In genomic region chr5:34659686-34660590, GRCm38 (mm10) we compare ENCODE assay signal across 8 mouse cellular contexts. TPM values are rescaled to one million over a fixed set of nuclear protein-coding genes. Genes with fewer than 3 reads are reported as not detected.
DNase-seq lines count a peak whose midpoint lies in the region; ATAC-seq and TF ChIP-seq lines count a peak whose summit lies in the region.

Nop14 (minus strand) TSS chr5:34660148.
Grk4 (plus strand) TSS chr5:34660379.

- H3K27me3 ChIP-seq in embryonic facial prominence, embryonic 13.5 days: no peaks in the 10 kb centered on the region
- no peaks in the 10 kb centered on the region for H3K27me3 ChIP-seq in kidney, adult 2 months (replicated peaks; ENCODE audit: control insufficient read depth, insufficient read depth, low read length)
- no peaks in the 10 kb centered on the region for H3K27me3 ChIP-seq in limb, embryonic 12.5 days
- no peaks in the 10 kb centered on the region for H3K27me3 ChIP-seq in midbrain, embryonic 15.5 days (replicated peaks)
- no peaks in the 10 kb centered on the region for H3K27me3 ChIP-seq in spleen, adult 2 months (ENCODE audit: control insufficient read depth, insufficient read depth, low read length)

- H3K27ac ChIP-seq in embryonic facial prominence, embryonic 13.5 days: peak within 1 kb of the TSS; percentile 93
- peak within 1 kb of the TSS; percentile 62 for H3K27ac ChIP-seq in kidney, adult 2 months (ENCODE audit: insufficient read depth, low read depth, low read length)
- peak within 1 kb of the TSS; percentile 87 for H3K27ac ChIP-seq in limb, embryonic 12.5 days
- peak within 1 kb of the TSS; percentile 85 for H3K27ac ChIP-seq in midbrain, embryonic 15.5 days
- H3K27ac ChIP-seq in spleen, adult 2 months (ENCODE audit: insufficient read depth, low read length): peak within 1 kb of the TSS; percentile 92

- peak within 1 kb of the TSS; percentile 76 for H3K4me3 ChIP-seq in embryonic facial prominence, embryonic 13.5 days
- peak within 1 kb of the TSS; percentile 73 for H3K4me3 ChIP-seq in kidney, adult 2 months (ENCODE audit: insufficient read depth, low read depth, low read length)
- peak within 1 kb of the TSS; percentile 58 for H3K4me3 ChIP-seq in limb, embryonic 12.5 days (replicated peaks)
- peak within 1 kb of the TSS; percentile 63 for H3K4me3 ChIP-seq in midbrain, embryonic 15.5 days
- peak within 1 kb of the TSS; percentile 80 for H3K4me3 ChIP-seq in spleen, adult 2 months (ENCODE audit: extremely low read depth, insufficient read depth, insufficient read length)

- peak; percentile 100 for ATAC-seq in embryonic facial prominence, embryonic 13.5 days (ENCODE audit: insufficient number of reproducible peaks, insufficient read depth, low FRiP score, low TSS enrichment, low read depth)
- ATAC-seq in limb, embryonic 12.5 days (ENCODE audit: insufficient number of reproducible peaks, insufficient read depth, low FRiP score, low TSS enrichment, low read depth): peak; percentile 100
- peak; percentile 100 for ATAC-seq in midbrain, embryonic 15.5 days (replicated peaks)

- peaks cover 28% of the 10 kb centered on the region for H3K36me3 ChIP-seq in embryonic facial prominence, embryonic 13.5 days
- peaks cover 2% of the 10 kb centered on the region; the same call in 1 of the 2 replicates for H3K36me3 ChIP-seq in kidney, adult 2 months (ENCODE audit: control insufficient read depth, insufficient read depth, low read length)
- peaks cover 24% of the 10 kb centered on the region for H3K36me3 ChIP-seq in limb, embryonic 12.5 days
- peaks cover 7% of the 10 kb centered on the region for H3K36me3 ChIP-seq in midbrain, embryonic 15.5 days (replicated peaks)
- H3K36me3 ChIP-seq in spleen, adult 2 months (ENCODE audit: control insufficient read depth, insufficient read depth, low read length): peaks cover 10% of the 10 kb centered on the region

- peak; percentile 86 for TF ChIP-seq POLR2A in kidney, adult 2 months (IDR thresholded peaks at IDR 0.05; ENCODE audit: low read depth, low read length)
- peak; percentile 90 for TF ChIP-seq POLR2A in spleen, adult 2 months (IDR thresholded peaks at IDR 0.05; ENCODE audit: low read depth, low read length)

- TF ChIP-seq CTCF in kidney, adult 2 months (conservative IDR thresholded peaks at IDR 0.05; ENCODE audit: insufficient read depth, insufficient read length, low read depth, low read length): peak; percentile 74
- peak; percentile 95 for TF ChIP-seq CTCF in spleen, adult 2 months (IDR thresholded peaks at IDR 0.05; ENCODE audit: extremely low read depth, insufficient read depth, insufficient read length, insufficient replicate concordance)

- peak within 1 kb of the TSS; percentile 73 for H3K4me2 ChIP-seq in embryonic facial prominence, embryonic 13.5 days
- peak within 1 kb of the TSS; percentile 72 for H3K4me2 ChIP-seq in limb, embryonic 12.5 days
- H3K4me2 ChIP-seq in midbrain, embryonic 15.5 days: peak within 1 kb of the TSS; percentile 66

- peak within 1 kb of the TSS; percentile 83 for H3K9ac ChIP-seq in embryonic facial prominence, embryonic 13.5 days
- H3K9ac ChIP-seq in limb, embryonic 12.5 days (replicated peaks): peak within 1 kb of the TSS; percentile 64
- H3K9ac ChIP-seq in midbrain, embryonic 15.5 days: peak within 1 kb of the TSS; percentile 57

- under 1% methylated on average over 60 of the region's 60 CpGs for WGBS in embryonic facial prominence, embryonic 13.5 days
- WGBS in kidney, adult 2 months: under 1% methylated on average over 60 of the region's 60 CpGs
- WGBS in limb, embryonic 12.5 days: under 1% methylated on average over 60 of the region's 60 CpGs
- under 1% methylated on average over 60 of the region's 60 CpGs for WGBS in midbrain, embryonic 15.5 days
- under 1% methylated on average over 60 of the region's 60 CpGs for WGBS in spleen, adult 2 months

- H3K9me3 ChIP-seq in embryonic facial prominence, embryonic 13.5 days: no peaks in the 10 kb centered on the region
- H3K9me3 ChIP-seq in limb, embryonic 12.5 days: no peaks in the 10 kb centered on the region
- H3K9me3 ChIP-seq in midbrain, embryonic 15.5 days: no peaks in the 10 kb centered on the region

- H3K4me1 ChIP-seq in embryonic facial prominence, embryonic 13.5 days: peaks cover 9% of the 10 kb centered on the region
- peaks cover 3% of the 10 kb centered on the region; the same call in 1 of the 2 replicates for H3K4me1 ChIP-seq in kidney, adult 2 months (ENCODE audit: control insufficient read depth, insufficient read depth, low read length)
- H3K4me1 ChIP-seq in limb, embryonic 12.5 days (replicated peaks): peaks cover 6% of the 10 kb centered on the region
- peaks cover 15% of the 10 kb centered on the region for H3K4me1 ChIP-seq in midbrain, embryonic 15.5 days
- peaks cover 2% of the 10 kb centered on the region; the same call in 1 of the 2 replicates for H3K4me1 ChIP-seq in spleen, adult 2 months (ENCODE audit: control insufficient read depth, insufficient read depth, insufficient read length)

- DNase-seq in 3134 (ENCODE audit: extremely low read depth, insufficient read length, low spot score): peak; percentile 97
- DNase-seq in adrenal gland, postnatal 36 days: peak; percentile 98
- DNase-seq in heart, adult 18-20 months: peak; percentile 100
- peak; percentile 100 for DNase-seq in kidney, adult 2 months
- DNase-seq in spleen, adult 2 months (ENCODE audit: low read depth in 1 of 2, low spot score in 2 of 2): peak; percentile 99

RNA-seq across cellular contexts. Expression of gene Nop14, which starts in this region (rescaled TPM):
- total RNA-seq in adrenal gland, postnatal 36 days (2021): 10 to 100 TPM; 22.0 to 32.4 TPM
- 29.4 and 32.5 TPM in 2 replicates for polyA plus RNA-seq in embryonic facial prominence, embryonic 13.5 days (2015; fragmentation: Nextera tagmentation; extraction: Ambion mirVana)
- total RNA-seq in heart, adult 18-20 months (2021): 10 to 100 TPM; 13.7 to 17.5 TPM
- 9.6 and 10.2 TPM in 2 replicates for polyA plus RNA-seq in kidney, adult 2 months (2012; rRNA removed)
- 30.9 and 32.7 TPM in 2 replicates for polyA plus RNA-seq in limb, embryonic 12.5 days (2016; fragmentation: Nextera tagmentation; extraction: Ambion mirVana)
- 20.2 and 21.1 TPM in 2 replicates for polyA plus RNA-seq in midbrain, embryonic 15.5 days (2015; fragmentation: Nextera tagmentation; extraction: Ambion mirVana)
- 10.8 and 12.6 TPM in 2 replicates for polyA plus RNA-seq in spleen, adult 2 months (2012; rRNA removed)

RNA-seq across cellular contexts. Expression of gene Grk4, which starts in this region (rescaled TPM):
- 1 to 10 TPM; 3.3 TPM for total RNA-seq in adrenal gland, postnatal 36 days (2021)
- 4.1 and 5.0 TPM in 2 replicates for polyA plus RNA-seq in embryonic facial prominence, embryonic 13.5 days (2015; fragmentation: Nextera tagmentation; extraction: Ambion mirVana)
- 1 to 10 TPM; 1.0 to 1.7 TPM for total RNA-seq in heart, adult 18-20 months (2021)
- polyA plus RNA-seq in kidney, adult 2 months (2012; rRNA removed): 0.84 and 1.5 TPM in 2 replicates
- polyA plus RNA-seq in limb, embryonic 12.5 days (2016; fragmentation: Nextera tagmentation; extraction: Ambion mirVana): 4.0 and 4.3 TPM in 2 replicates
- 2.7 and 2.8 TPM in 2 replicates for polyA plus RNA-seq in midbrain, embryonic 15.5 days (2015; fragmentation: Nextera tagmentation; extraction: Ambion mirVana)
- polyA plus RNA-seq in spleen, adult 2 months (2012; rRNA removed): 1.5 TPM in 2 replicates

Comparison
In these comparisons a context has a peak if more than half of its experiments do, and no peak if none do; other contexts are left out.
1. Peak in every context shown above with its lines: DNase-seq, ATAC-seq, H3K4me3 ChIP-seq and H3K27ac ChIP-seq.